Mouse (Mus musculus): ENCODE measurements around the gene Cfap74. TPM values are rescaled to one million over a fixed set of nuclear protein-coding genes. Genes with fewer than 3 reads are reported as not detected.

The Cfap74 gene
- total and polyA plus RNA-seq, 2 experiments from 2014 or later: 5.2 to 5.7 TPM

GRCm38 (mm10) chr4:155451597-155451996 is 42.6 kb downstream of the Cfap74 start:
- DNase-seq (ENCODE audit: low spot score) (no peak), ATAC-seq (no peak)
- H3K36me3 ChIP-seq (ENCODE audit: insufficient read depth, low read length): no peaks in the 10 kb centered on the region
- H3K4me2 ChIP-seq (ENCODE audit: low read depth, low read length): no peak overlapping the region
- H3K27me3 ChIP-seq (ENCODE audit: insufficient read depth, low read length): no peaks in the 10 kb centered on the region
- no peaks in the 10 kb centered on the region for H3K4me1 ChIP-seq (ENCODE audit: insufficient read depth, low read length)
- H3K9ac ChIP-seq (replicated peaks; ENCODE audit: low read length): no peak overlapping the region
- H3K4me3 ChIP-seq (ENCODE audit: low read length): no peak overlapping the region
- 39% methylated on average over 10 of the region's 10 CpGs for WGBS
- H3K9me3 ChIP-seq (ENCODE audit: low read length): no peaks in the 10 kb centered on the region
- no peak for TF ChIP-seq CTCF (IDR thresholded peaks at IDR 0.05; ENCODE audit: low read depth)
- H3K27ac ChIP-seq: no peak overlapping the region

GRCm38 (mm10) chr4:155458575-155458974 is 49.6 kb downstream of the Cfap74 start:
- no peak for TF ChIP-seq CTCF (IDR thresholded peaks at IDR 0.05; ENCODE audit: low read depth)
- H3K36me3 ChIP-seq (ENCODE audit: insufficient read depth, low read length): no peaks in the 10 kb centered on the region
- no peaks in the 10 kb centered on the region for H3K9me3 ChIP-seq (ENCODE audit: low read length)
- ATAC-seq (no peak), DNase-seq (ENCODE audit: low spot score) (no peak)
- no peak overlapping the region for H3K9ac ChIP-seq (replicated peaks; ENCODE audit: low read length)
- no peak overlapping the region for H3K27ac ChIP-seq
- no peak overlapping the region for H3K4me2 ChIP-seq (ENCODE audit: low read depth, low read length)
- no peaks in the 10 kb centered on the region for H3K27me3 ChIP-seq (ENCODE audit: insufficient read depth, low read length)
- no peak overlapping the region for H3K4me3 ChIP-seq (ENCODE audit: low read length)
- no peaks in the 10 kb centered on the region for H3K4me1 ChIP-seq (ENCODE audit: insufficient read depth, low read length)
- WGBS: 86% methylated on average over 5 of the region's 5 CpGs

- 85% methylated on average over 13 of the region's 13 CpGs for WGBS
- no peak for ATAC-seq
These were observed 54.1 kb downstream of the Cfap74 start for GRCm38 (mm10) chr4:155463050-155463449.

GRCm38 (mm10) chr4:155463611-155464010 is 54.6 kb downstream of the Cfap74 start:
- Histone ChIP-seq H3K27ac (no peak overlapping the region), H3K4me1 (ENCODE audit: insufficient read depth, low read length) (no peaks in the 10 kb centered on the region), H3K4me2 (ENCODE audit: low read depth, low read length) (no peak overlapping the region), H3K27me3 (ENCODE audit: insufficient read depth, low read length) (no peaks in the 10 kb centered on the region), H3K9ac (replicated peaks; ENCODE audit: low read length) (no peak overlapping the region), H3K4me3 (ENCODE audit: low read length) (no peak overlapping the region), H3K9me3 (ENCODE audit: low read length) (no peaks in the 10 kb centered on the region), H3K36me3 (ENCODE audit: insufficient read depth, low read length) (no peaks in the 10 kb centered on the region)
- WGBS: 78% methylated on average over 6 of the region's 6 CpGs
- no peak for TF ChIP-seq CTCF (IDR thresholded peaks at IDR 0.05; ENCODE audit: low read depth)
- ATAC-seq (no peak), DNase-seq (ENCODE audit: low spot score) (no peak)

More at GRCm38 (mm10) chr4:155463050-155463449, 54.1 kb downstream of the Cfap74 start:
- DNase-seq (ENCODE audit: low spot score): no peak
- H3K4me1 ChIP-seq (ENCODE audit: insufficient read depth, low read length): no peaks in the 10 kb centered on the region
- no peak overlapping the region for H3K27ac ChIP-seq
- H3K27me3 ChIP-seq (ENCODE audit: insufficient read depth, low read length): no peaks in the 10 kb centered on the region
- no peak overlapping the region for H3K4me2 ChIP-seq (ENCODE audit: low read depth, low read length)
- H3K4me3 ChIP-seq (ENCODE audit: low read length): no peak overlapping the region
- no peak for TF ChIP-seq CTCF (IDR thresholded peaks at IDR 0.05; ENCODE audit: low read depth)
- H3K36me3 ChIP-seq (ENCODE audit: insufficient read depth, low read length): no peaks in the 10 kb centered on the region
- H3K9me3 ChIP-seq (ENCODE audit: low read length): no peaks in the 10 kb centered on the region
- no peak overlapping the region for H3K9ac ChIP-seq (replicated peaks; ENCODE audit: low read length)

GRCm38 (mm10) chr4:155464061-155464460 is 55.1 kb downstream of the Cfap74 start:
- no peak overlapping the region for H3K4me3 ChIP-seq (ENCODE audit: low read length)
- no peak overlapping the region for H3K9ac ChIP-seq (replicated peaks; ENCODE audit: low read length)
- H3K9me3 ChIP-seq (ENCODE audit: low read length): no peaks in the 10 kb centered on the region
- no peaks in the 10 kb centered on the region for H3K36me3 ChIP-seq (ENCODE audit: insufficient read depth, low read length)
- no peak for TF ChIP-seq CTCF (IDR thresholded peaks at IDR 0.05; ENCODE audit: low read depth)
- no peak overlapping the region for H3K4me2 ChIP-seq (ENCODE audit: low read depth, low read length)
- ATAC-seq: no peak
- no peak for DNase-seq (ENCODE audit: low spot score)
- no peaks in the 10 kb centered on the region for H3K27me3 ChIP-seq (ENCODE audit: insufficient read depth, low read length)
- H3K4me1 ChIP-seq (ENCODE audit: insufficient read depth, low read length): peaks cover 2% of the 10 kb centered on the region; the same call in 1 of the 2 replicates
- WGBS: 90% methylated on average over 4 of the region's 4 CpGs
- H3K27ac ChIP-seq: no peak overlapping the region

- Histone ChIP-seq H3K4me1 (ENCODE audit: insufficient read depth, low read length) (peaks cover 5% of the 10 kb centered on the region; the same call in 1 of the 2 replicates), H3K36me3 (ENCODE audit: insufficient read depth, low read length) (no peaks in the 10 kb centered on the region), H3K4me2 (ENCODE audit: low read depth, low read length) (no peak overlapping the region), H3K9ac (replicated peaks; ENCODE audit: low read length) (no peak overlapping the region), H3K27ac (no peak overlapping the region), H3K4me3 (ENCODE audit: low read length) (no peak overlapping the region), H3K27me3 (ENCODE audit: insufficient read depth, low read length) (no peaks in the 10 kb centered on the region), H3K9me3 (ENCODE audit: low read length) (no peaks in the 10 kb centered on the region)
- ATAC-seq (no peak), DNase-seq (ENCODE audit: low spot score) (no peak)
- WGBS: 84% methylated on average over 6 of the region's 6 CpGs
- no peak for TF ChIP-seq CTCF (IDR thresholded peaks at IDR 0.05; ENCODE audit: low read depth)
These were observed 56.6 kb downstream of the Cfap74 start for GRCm38 (mm10) chr4:155465607-155466006.

GRCm38 (mm10) chr4:155466080-155466479 is 57.1 kb downstream of the Cfap74 start:
- Histone ChIP-seq H3K27me3 (ENCODE audit: insufficient read depth, low read length) (no peaks in the 10 kb centered on the region), H3K4me2 (ENCODE audit: low read depth, low read length) (no peak overlapping the region), H3K9ac (replicated peaks; ENCODE audit: low read length) (no peak overlapping the region), H3K4me1 (ENCODE audit: insufficient read depth, low read length) (peaks cover 5% of the 10 kb centered on the region; the same call in 1 of the 2 replicates), H3K27ac (no peak overlapping the region), H3K36me3 (ENCODE audit: insufficient read depth, low read length) (no peaks in the 10 kb centered on the region), H3K4me3 (ENCODE audit: low read length) (no peak overlapping the region), H3K9me3 (ENCODE audit: low read length) (no peaks in the 10 kb centered on the region)
- no peak for DNase-seq (ENCODE audit: low spot score)
- TF ChIP-seq CTCF (IDR thresholded peaks at IDR 0.05; ENCODE audit: low read depth): no peak
- no peak for ATAC-seq
- 82% methylated on average over 5 of the region's 5 CpGs for WGBS

Data from hindbrain, postnatal 0 days (tissue).